In genomic region chr4:145302106-145302505, GRCm38 (mm10) we compare ENCODE assay signal across 19 mouse cellular contexts. TPM values are rescaled to one million over a fixed set of nuclear protein-coding genes. Genes with fewer than 3 reads are reported as not detected.
"Had no signal": no experiment of that assay in that cellular context is flagged by ENCODE, and none has a peak within 500 bp of the region (broad histone marks: within the 10 kb centered on the region; RNA-seq: fewer than 3 reads in every experiment).

No protein-coding gene starts in this region.

- H3K4me3 ChIP-seq: layer of hippocampus, adult 2 months; liver, embryonic 13.5 days; megakaryocyte, embryonic 14.5 days; midbrain, embryonic 10.5 days; midbrain, embryonic 13.5 days; myocyte; neural tube, embryonic 13.5 days had no signal

- H3K9ac ChIP-seq: liver, embryonic 13.5 days; midbrain, embryonic 13.5 days; neural tube, embryonic 13.5 days had no signal

- H3K4me1 ChIP-seq: liver, embryonic 13.5 days; midbrain, embryonic 13.5 days; neural tube, embryonic 13.5 days had no signal

- H3K27ac ChIP-seq: kidney, postnatal 0 days; layer of hippocampus, adult 2 months; liver, embryonic 13.5 days; macrophage; midbrain, embryonic 10.5 days; midbrain, embryonic 13.5 days; neural tube, embryonic 13.5 days; stomach, postnatal 0 days had no signal

- H3K27me3 ChIP-seq: liver, embryonic 13.5 days; midbrain, embryonic 13.5 days; neural tube, embryonic 13.5 days had no signal

- ATAC-seq: intestine, embryonic 16.5 days; midbrain, embryonic 13.5 days; midbrain, embryonic 16.5 days had no signal

- H3K36me3 ChIP-seq: liver, embryonic 13.5 days; midbrain, embryonic 10.5 days; midbrain, embryonic 13.5 days; neural tube, embryonic 13.5 days had no signal

- H3K4me2 ChIP-seq: liver, embryonic 13.5 days; midbrain, embryonic 13.5 days; neural tube, embryonic 13.5 days had no signal

- H3K9me3 ChIP-seq: liver, embryonic 13.5 days; megakaryocyte, embryonic 14.5 days; midbrain, embryonic 10.5 days; midbrain, embryonic 13.5 days; neural tube, embryonic 13.5 days had no signal

- DNase-seq: kidney, adult 18-20 months; kidney, adult 9 months; kidney, postnatal 25 days; layer of hippocampus, adult 9-11 months; liver, embryonic 13.5 days; lung, adult 2 months; lung, postnatal 14 days had no signal

RNA-seq across cellular contexts. Expression of gene Tnfrsf8, which starts 12.9 kb away (rescaled TPM):
- polyA plus RNA-seq: intestine, embryonic 16.5 days; liver, embryonic 13.5 days; liver, embryonic 16.5 days; midbrain, embryonic 10.5 days; neural tube, embryonic 13.5 days had no signal
